Comparison of ENCODE assay signal across 8 mouse cellular contexts in the genomic region with DNA sequence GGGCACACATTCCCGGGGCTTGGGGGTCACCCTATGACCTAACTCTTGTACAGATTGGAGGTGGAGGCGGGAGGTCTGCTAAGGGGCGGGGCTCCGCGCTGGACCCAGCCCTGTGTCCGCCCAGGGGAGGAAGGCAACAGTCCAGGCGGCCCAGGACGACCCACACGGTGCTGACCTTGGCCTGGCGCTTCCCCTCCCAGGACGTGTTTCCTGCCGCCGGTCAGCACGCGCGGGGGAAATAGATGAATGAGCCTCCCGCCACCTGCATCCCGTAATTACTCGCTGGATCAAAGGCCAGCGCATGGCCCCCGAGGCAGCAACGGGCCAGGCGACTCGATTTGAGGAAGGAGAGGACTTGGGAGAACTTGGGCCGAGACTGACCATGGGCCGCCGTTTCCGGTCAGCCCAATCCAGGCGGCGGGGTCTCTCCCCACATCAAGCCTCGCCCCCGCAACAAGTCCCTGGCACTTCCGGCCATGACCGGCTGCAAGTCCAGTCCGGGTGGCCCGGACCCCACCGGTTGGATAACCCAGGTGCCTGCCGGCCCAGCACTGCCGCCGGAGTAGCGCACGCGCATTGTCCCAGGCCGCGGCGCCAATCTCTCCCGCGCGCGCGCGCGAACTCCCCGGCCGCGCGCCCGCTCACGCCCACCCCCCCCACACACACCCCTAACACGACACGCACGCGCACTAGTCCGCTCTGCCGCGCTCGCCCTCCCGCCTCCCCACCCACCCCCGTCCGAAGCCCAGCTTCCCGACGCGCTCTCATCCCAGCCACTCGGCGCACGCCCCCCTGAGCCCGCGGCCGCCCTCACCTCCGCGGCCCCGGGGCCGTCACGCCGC. TPM values are rescaled to one million over a fixed set of nuclear protein-coding genes. Genes with fewer than 3 reads are reported as not detected.
DNase-seq lines count a peak whose midpoint lies in the region; ATAC-seq and TF ChIP-seq lines count a peak whose summit lies in the region.

No protein-coding gene starts in this region.

- H3K9ac ChIP-seq in embryonic facial prominence, embryonic 11.5 days (replicated peaks; ENCODE audit: low read length): peak overlapping the region; percentile 89
- peak overlapping the region; percentile 95 for H3K9ac ChIP-seq in limb, embryonic 15.5 days
- peak overlapping the region; percentile 91 for H3K9ac ChIP-seq in midbrain, postnatal 0 days (replicated peaks; ENCODE audit: low read length, poor library complexity, severe bottlenecking)

- no peaks in the 10 kb centered on the region for H3K36me3 ChIP-seq in embryonic facial prominence, embryonic 11.5 days (replicated peaks; ENCODE audit: control insufficient read depth, insufficient read depth, low read depth, low read length)
- H3K36me3 ChIP-seq in kidney, adult 2 months (ENCODE audit: control insufficient read depth, insufficient read depth, low read length): no peaks in the 10 kb centered on the region
- H3K36me3 ChIP-seq in limb, embryonic 15.5 days: no peaks in the 10 kb centered on the region
- no peaks in the 10 kb centered on the region for H3K36me3 ChIP-seq in midbrain, postnatal 0 days (ENCODE audit: insufficient read depth, low read length)

- WGBS in embryonic facial prominence, embryonic 11.5 days: under 1% methylated on average over 78 of the region's 85 CpGs
- under 1% methylated on average over 61 of the region's 85 CpGs for WGBS in kidney, adult 2 months
- under 1% methylated on average over 74 of the region's 85 CpGs for WGBS in limb, embryonic 15.5 days
- under 1% methylated on average over 41 of the region's 85 CpGs for WGBS in midbrain, postnatal 0 days

- no peaks in the 10 kb centered on the region for H3K9me3 ChIP-seq in embryonic facial prominence, embryonic 11.5 days (replicated peaks; ENCODE audit: control insufficient read depth, low read length)
- no peaks in the 10 kb centered on the region for H3K9me3 ChIP-seq in limb, embryonic 15.5 days
- no peaks in the 10 kb centered on the region for H3K9me3 ChIP-seq in midbrain, postnatal 0 days (ENCODE audit: low read length)

- no peak for TF ChIP-seq CTCF in kidney, adult 2 months (conservative IDR thresholded peaks at IDR 0.05; ENCODE audit: insufficient read depth, insufficient read length, low read depth, low read length)
- no peak for TF ChIP-seq CTCF in midbrain, postnatal 0 days (IDR thresholded peaks at IDR 0.05)

- no peaks in the 10 kb centered on the region for H3K27me3 ChIP-seq in embryonic facial prominence, embryonic 11.5 days (ENCODE audit: control insufficient read depth, insufficient read depth, low read length)
- no peaks in the 10 kb centered on the region for H3K27me3 ChIP-seq in kidney, adult 2 months (replicated peaks; ENCODE audit: control insufficient read depth, insufficient read depth, low read length)
- no peaks in the 10 kb centered on the region for H3K27me3 ChIP-seq in limb, embryonic 15.5 days
- H3K27me3 ChIP-seq in midbrain, postnatal 0 days (ENCODE audit: insufficient read depth, low read length): no peaks in the 10 kb centered on the region

- peak overlapping the region; percentile 84 for H3K4me3 ChIP-seq in embryonic facial prominence, embryonic 11.5 days (ENCODE audit: low read depth, low read length)
- peak overlapping the region; percentile 84 for H3K4me3 ChIP-seq in kidney, adult 2 months (ENCODE audit: insufficient read depth, low read depth, low read length)
- H3K4me3 ChIP-seq in limb, embryonic 15.5 days: peak overlapping the region; percentile 85
- peak overlapping the region; percentile 86 for H3K4me3 ChIP-seq in midbrain, postnatal 0 days (ENCODE audit: low read depth, low read length)

- peak; percentile 76 for ATAC-seq in embryonic facial prominence, embryonic 11.5 days (replicated peaks; ENCODE audit: insufficient number of reproducible peaks, low FRiP score, low TSS enrichment, low read depth)
- peak; percentile 71 for ATAC-seq in limb, embryonic 15.5 days (ENCODE audit: insufficient number of reproducible peaks, low FRiP score, low TSS enrichment, low read depth)
- peak; percentile 82 for ATAC-seq in midbrain, postnatal 0 days (ENCODE audit: low FRiP score)

- H3K4me1 ChIP-seq in embryonic facial prominence, embryonic 11.5 days (ENCODE audit: control insufficient read depth, insufficient read depth, low read length): no peaks in the 10 kb centered on the region
- peaks cover 42% of the 10 kb centered on the region for H3K4me1 ChIP-seq in kidney, adult 2 months (ENCODE audit: control insufficient read depth, insufficient read depth, low read length)
- H3K4me1 ChIP-seq in limb, embryonic 15.5 days: peaks cover 44% of the 10 kb centered on the region
- H3K4me1 ChIP-seq in midbrain, postnatal 0 days (ENCODE audit: insufficient read depth, low read length): peaks cover 5% of the 10 kb centered on the region; the same call in 1 of the 2 replicates

- peak overlapping the region; percentile 85 for H3K4me2 ChIP-seq in embryonic facial prominence, embryonic 11.5 days (ENCODE audit: low read depth, low read length)
- H3K4me2 ChIP-seq in limb, embryonic 15.5 days: peak overlapping the region; percentile 80
- peak overlapping the region; percentile 94 for H3K4me2 ChIP-seq in midbrain, postnatal 0 days (ENCODE audit: low read depth, low read length, poor library complexity, severe bottlenecking)

- peak overlapping the region; percentile 78 for H3K27ac ChIP-seq in embryonic facial prominence, embryonic 11.5 days (replicated peaks; ENCODE audit: low read depth, low read length)
- H3K27ac ChIP-seq in kidney, adult 2 months (ENCODE audit: insufficient read depth, low read depth, low read length): peak overlapping the region; percentile 97
- peak overlapping the region; percentile 94 for H3K27ac ChIP-seq in limb, embryonic 15.5 days
- H3K27ac ChIP-seq in midbrain, postnatal 0 days (ENCODE audit: low read depth, low read length): peak overlapping the region; percentile 93

- no peak for TF ChIP-seq POLR2A in kidney, adult 2 months (IDR thresholded peaks at IDR 0.05; ENCODE audit: low read depth, low read length)

- peak; percentile 70 for DNase-seq in 3T3-L1 (ENCODE audit: low read depth, low spot score)
- peak; percentile 88 for DNase-seq in adrenal gland, postnatal 25 days
- DNase-seq in embryonic facial prominence, embryonic 11.5 days (ENCODE audit: low spot score): peak; percentile 85
- peak; percentile 87 to 90 for DNase-seq in heart, adult 18-20 months
- peak; percentile 94 for DNase-seq in kidney, adult 2 months
- peak; percentile 90 for DNase-seq in midbrain, postnatal 0 days (ENCODE audit: low spot score)
- peak; percentile 71 to 72 for DNase-seq in spleen, postnatal 36 days (ENCODE audit: low spot score in 2 of 2)

RNA-seq across cellular contexts. Expression of a gene that starts 0.5 kb away (rescaled TPM):
- 51.5 and 58.0 TPM in 2 replicates for total RNA-seq in adrenal gland, postnatal 25 days (2021)
- polyA plus RNA-seq in embryonic facial prominence, embryonic 11.5 days (2014; fragmentation: Nextera tagmentation; extraction: Ambion mirVana): 13.8 TPM in 2 replicates
- 10 to 100 TPM; 31.3 to 32.3 TPM for total RNA-seq in heart, adult 18-20 months (2021)
- polyA plus RNA-seq in kidney, adult 2 months (2012; rRNA removed): 54.2 and 66.1 TPM in 2 replicates
- polyA plus RNA-seq in limb, embryonic 15.5 days (2015; fragmentation: Nextera tagmentation; extraction: Ambion mirVana): 18.8 and 19.8 TPM in 2 replicates
- 65.8 and 66.7 TPM in 2 replicates for total RNA-seq in midbrain, postnatal 0 days (2014; rRNA removed)
- 53.8 and 61.5 TPM in 2 replicates for polyA plus RNA-seq in midbrain, postnatal 0 days (2015; fragmentation: Nextera tagmentation; extraction: Ambion mirVana)

RNA-seq across cellular contexts. Expression of a gene that starts 16.8 kb away (rescaled TPM):
- total RNA-seq in adrenal gland, postnatal 25 days (2021): 21.6 and 31.8 TPM in 2 replicates
- polyA plus RNA-seq in embryonic facial prominence, embryonic 11.5 days (2014; fragmentation: Nextera tagmentation; extraction: Ambion mirVana): 66.4 and 73.4 TPM in 2 replicates
- total RNA-seq in heart, adult 18-20 months (2021): 10 to 100 TPM; 12.3 to 13.6 TPM
- polyA plus RNA-seq in kidney, adult 2 months (2012; rRNA removed): 47.1 and 65.2 TPM in 2 replicates
- polyA plus RNA-seq in limb, embryonic 15.5 days (2015; fragmentation: Nextera tagmentation; extraction: Ambion mirVana): 52.8 and 55.9 TPM in 2 replicates
- 86.4 and 92.4 TPM in 2 replicates for total RNA-seq in midbrain, postnatal 0 days (2014; rRNA removed)
- polyA plus RNA-seq in midbrain, postnatal 0 days (2015; fragmentation: Nextera tagmentation; extraction: Ambion mirVana): 78.6 and 85.2 TPM in 2 replicates

RNA-seq across cellular contexts. Expression of a gene that starts 41.6 kb away (rescaled TPM):
- not detected in 2 replicates for total RNA-seq in adrenal gland, postnatal 25 days (2021)
- not detected in 2 replicates for polyA plus RNA-seq in embryonic facial prominence, embryonic 11.5 days (2014; fragmentation: Nextera tagmentation; extraction: Ambion mirVana)
- total RNA-seq in heart, adult 18-20 months (2021): not detected
- not detected in 2 replicates for polyA plus RNA-seq in kidney, adult 2 months (2012; rRNA removed)
- not detected in 2 replicates for polyA plus RNA-seq in limb, embryonic 15.5 days (2015; fragmentation: Nextera tagmentation; extraction: Ambion mirVana)
- total RNA-seq in midbrain, postnatal 0 days (2014; rRNA removed): not detected in 2 replicates
- polyA plus RNA-seq in midbrain, postnatal 0 days (2015; fragmentation: Nextera tagmentation; extraction: Ambion mirVana): not detected in 2 replicates

Comparison
In these comparisons a context has a peak if more than half of its experiments do, and no peak if none do; other contexts are left out.
1. Peak in every context shown above with its lines: DNase-seq, ATAC-seq, H3K4me3 ChIP-seq and H3K27ac ChIP-seq.